Mouse (Mus musculus): ENCODE data around the gene Reps1. TPM values are rescaled to one million over a fixed set of nuclear protein-coding genes. Genes with fewer than 3 reads are reported as not detected.

Reps1 gene
- polyA plus RNA-seq, 1 experiment from 2014 or later, result 10.3 TPM

- Histone ChIP-seq H3K4me1 (ENCODE audit: control insufficient read depth, insufficient read depth, low read length) (peaks cover 18% of the 10 kb centered on the region), H3K27ac (ENCODE audit: low read length) (peak overlapping the region; percentile 36; the same call in 1 of the 2 replicates)
These were observed 15.0 kb downstream of the Reps1 start for GRCm38 (mm10) chr10:18070616-18071015.

GRCm38 (mm10) chr10:18072871-18073270, 17.2 kb downstream of the Reps1 start:
- WGBS, result 47% methylated on average over 3 of the region's 3 CpGs
- ATAC-seq (ENCODE audit: insufficient read depth, low FRiP score), result no peak
- no peaks in the 10 kb centered on the region for H3K27me3 ChIP-seq (ENCODE audit: control insufficient read depth, insufficient read depth, low read length)

More at GRCm38 (mm10) chr10:18070616-18071015, 15.0 kb downstream of the Reps1 start:
- H3K9me3 ChIP-seq (replicated peaks; ENCODE audit: control insufficient read depth, low read length), result no peaks in the 10 kb centered on the region
- ATAC-seq (ENCODE audit: insufficient read depth, low FRiP score), result no peak
- H3K4me2 ChIP-seq (ENCODE audit: low read depth, low read length), result no peak overlapping the region
- no peak overlapping the region for H3K4me3 ChIP-seq (replicated peaks; ENCODE audit: low read length)
- 80% methylated on average over 2 of the region's 2 CpGs for WGBS
- no peaks in the 10 kb centered on the region for H3K27me3 ChIP-seq (ENCODE audit: control insufficient read depth, insufficient read depth, low read length)
- no peak overlapping the region for H3K9ac ChIP-seq (ENCODE audit: low read length)
- H3K36me3 ChIP-seq (ENCODE audit: control insufficient read depth, insufficient read depth, low read length), result no peaks in the 10 kb centered on the region

GRCm38 (mm10) chr10:18074383-18075075, 18.9 kb downstream of the Reps1 start:
- ATAC-seq (ENCODE audit: insufficient read depth, low FRiP score), result no peak
- Histone ChIP-seq H3K9me3 (replicated peaks; ENCODE audit: control insufficient read depth, low read length) (no peaks in the 10 kb centered on the region), H3K36me3 (ENCODE audit: control insufficient read depth, insufficient read depth, low read length) (no peaks in the 10 kb centered on the region), H3K27ac (ENCODE audit: low read length) (no peak overlapping the region), H3K4me2 (ENCODE audit: low read depth, low read length) (no peak overlapping the region), H3K4me1 (ENCODE audit: control insufficient read depth, insufficient read depth, low read length) (no peaks in the 10 kb centered on the region), H3K9ac (ENCODE audit: low read length) (no peak overlapping the region), H3K27me3 (ENCODE audit: control insufficient read depth, insufficient read depth, low read length) (no peaks in the 10 kb centered on the region), H3K4me3 (replicated peaks; ENCODE audit: low read length) (no peak overlapping the region)
- 78% methylated on average over 5 of the region's 5 CpGs for WGBS

More at GRCm38 (mm10) chr10:18072871-18073270, 17.2 kb downstream of the Reps1 start:
- Histone ChIP-seq H3K9me3 (replicated peaks; ENCODE audit: control insufficient read depth, low read length) (no peaks in the 10 kb centered on the region), H3K4me3 (replicated peaks; ENCODE audit: low read length) (no peak overlapping the region), H3K9ac (ENCODE audit: low read length) (no peak overlapping the region), H3K27ac (ENCODE audit: low read length) (no peak overlapping the region), H3K4me2 (ENCODE audit: low read depth, low read length) (no peak overlapping the region), H3K4me1 (ENCODE audit: control insufficient read depth, insufficient read depth, low read length) (peaks cover 11% of the 10 kb centered on the region; the same call in 1 of the 2 replicates), H3K36me3 (ENCODE audit: control insufficient read depth, insufficient read depth, low read length) (no peaks in the 10 kb centered on the region)

GRCm38 (mm10) chr10:18075845-18076244, 20.2 kb downstream of the Reps1 start:
- H3K27me3 ChIP-seq (ENCODE audit: control insufficient read depth, insufficient read depth, low read length), result no peaks in the 10 kb centered on the region
- 69% methylated on average over 6 of the region's 6 CpGs for WGBS
- no peak overlapping the region for H3K9ac ChIP-seq (ENCODE audit: low read length)
- H3K27ac ChIP-seq (ENCODE audit: low read length), result no peak overlapping the region
- ATAC-seq (ENCODE audit: insufficient read depth, low FRiP score), result no peak
- peaks cover under 1% of the 10 kb centered on the region; the same call in 1 of the 2 replicates for H3K4me1 ChIP-seq (ENCODE audit: control insufficient read depth, insufficient read depth, low read length)
- no peaks in the 10 kb centered on the region for H3K36me3 ChIP-seq (ENCODE audit: control insufficient read depth, insufficient read depth, low read length)
- H3K4me3 ChIP-seq (replicated peaks; ENCODE audit: low read length), result no peak overlapping the region
- no peak overlapping the region for H3K4me2 ChIP-seq (ENCODE audit: low read depth, low read length)
- H3K9me3 ChIP-seq (replicated peaks; ENCODE audit: control insufficient read depth, low read length), result no peaks in the 10 kb centered on the region

- Histone ChIP-seq H3K9me3 (replicated peaks; ENCODE audit: control insufficient read depth, low read length) (0 out of 2 replicates have a peak, but pooled peaks cover 2% of the 10 kb centered on the region), H3K27ac (ENCODE audit: low read length) (no peak overlapping the region), H3K4me3 (replicated peaks; ENCODE audit: low read length) (no peak overlapping the region), H3K4me2 (ENCODE audit: low read depth, low read length) (no peak overlapping the region), H3K4me1 (ENCODE audit: control insufficient read depth, insufficient read depth, low read length) (peaks cover 4% of the 10 kb centered on the region), H3K27me3 (ENCODE audit: control insufficient read depth, insufficient read depth, low read length) (no peaks in the 10 kb centered on the region), H3K36me3 (ENCODE audit: control insufficient read depth, insufficient read depth, low read length) (0 out of 2 replicates have a peak, but pooled peaks cover 2% of the 10 kb centered on the region), H3K9ac (ENCODE audit: low read length) (no peak overlapping the region)
- ATAC-seq (ENCODE audit: insufficient read depth, low FRiP score), result no peak
- 73% methylated on average over 1 of the region's 1 CpGs for WGBS
These were observed 25.9 kb downstream of the Reps1 start for GRCm38 (mm10) chr10:18081536-18081935.

GRCm38 (mm10) chr10:18082772-18083171, 27.1 kb downstream of the Reps1 start:
- no peak for ATAC-seq (ENCODE audit: insufficient read depth, low FRiP score)
- Histone ChIP-seq H3K4me1 (ENCODE audit: control insufficient read depth, insufficient read depth, low read length) (peaks cover 4% of the 10 kb centered on the region), H3K9me3 (replicated peaks; ENCODE audit: control insufficient read depth, low read length) (peaks cover 3% of the 10 kb centered on the region; the same call in 1 of the 2 replicates), H3K27ac (ENCODE audit: low read length) (no peak overlapping the region), H3K4me3 (replicated peaks; ENCODE audit: low read length) (no peak overlapping the region), H3K36me3 (ENCODE audit: control insufficient read depth, insufficient read depth, low read length) (0 out of 2 replicates have a peak, but pooled peaks cover 2% of the 10 kb centered on the region), H3K4me2 (ENCODE audit: low read depth, low read length) (no peak overlapping the region), H3K9ac (ENCODE audit: low read length) (no peak overlapping the region), H3K27me3 (ENCODE audit: control insufficient read depth, insufficient read depth, low read length) (no peaks in the 10 kb centered on the region)
- 85% methylated on average over 6 of the region's 6 CpGs for WGBS

GRCm38 (mm10) chr10:18090691-18091090, 35.0 kb downstream of the Reps1 start:
- no peak overlapping the region for H3K4me3 ChIP-seq (replicated peaks; ENCODE audit: low read length)
- ATAC-seq (ENCODE audit: insufficient read depth, low FRiP score), result no peak
- H3K27ac ChIP-seq (ENCODE audit: low read length), result no peak overlapping the region
- H3K4me2 ChIP-seq (ENCODE audit: low read depth, low read length), result no peak overlapping the region
- no peaks in the 10 kb centered on the region for H3K27me3 ChIP-seq (ENCODE audit: control insufficient read depth, insufficient read depth, low read length)
- H3K4me1 ChIP-seq (ENCODE audit: control insufficient read depth, insufficient read depth, low read length), result no peaks in the 10 kb centered on the region
- peaks cover 9% of the 10 kb centered on the region; the same call in 1 of the 2 replicates for H3K36me3 ChIP-seq (ENCODE audit: control insufficient read depth, insufficient read depth, low read length)
- no peak overlapping the region for H3K9ac ChIP-seq (ENCODE audit: low read length)
- peaks cover 3% of the 10 kb centered on the region; the same call in 1 of the 2 replicates for H3K9me3 ChIP-seq (replicated peaks; ENCODE audit: control insufficient read depth, low read length)

- Histone ChIP-seq H3K9me3 (replicated peaks; ENCODE audit: control insufficient read depth, low read length) (no peaks in the 10 kb centered on the region), H3K4me1 (ENCODE audit: control insufficient read depth, insufficient read depth, low read length) (no peaks in the 10 kb centered on the region), H3K4me2 (ENCODE audit: low read depth, low read length) (no peak overlapping the region), H3K27ac (ENCODE audit: low read length) (no peak overlapping the region), H3K27me3 (ENCODE audit: control insufficient read depth, insufficient read depth, low read length) (no peaks in the 10 kb centered on the region), H3K9ac (ENCODE audit: low read length) (no peak overlapping the region), H3K4me3 (replicated peaks; ENCODE audit: low read length) (no peak overlapping the region), H3K36me3 (ENCODE audit: control insufficient read depth, insufficient read depth, low read length) (peaks cover 4% of the 10 kb centered on the region)
- WGBS, result 65% methylated on average over 5 of the region's 5 CpGs
- ATAC-seq (ENCODE audit: insufficient read depth, low FRiP score), result no peak
These were observed 46.5 kb downstream of the Reps1 start for GRCm38 (mm10) chr10:18102166-18102565.

GRCm38 (mm10) chr10:18107471-18107870, 51.8 kb downstream of the Reps1 start:
- Histone ChIP-seq H3K27me3 (ENCODE audit: control insufficient read depth, insufficient read depth, low read length) (no peaks in the 10 kb centered on the region), H3K4me2 (ENCODE audit: low read depth, low read length) (no peak overlapping the region), H3K36me3 (ENCODE audit: control insufficient read depth, insufficient read depth, low read length) (0 out of 2 replicates have a peak, but pooled peaks cover 1% of the 10 kb centered on the region), H3K4me1 (ENCODE audit: control insufficient read depth, insufficient read depth, low read length) (no peaks in the 10 kb centered on the region), H3K9ac (ENCODE audit: low read length) (no peak overlapping the region), H3K27ac (ENCODE audit: low read length) (no peak overlapping the region), H3K4me3 (replicated peaks; ENCODE audit: low read length) (no peak overlapping the region), H3K9me3 (replicated peaks; ENCODE audit: control insufficient read depth, low read length) (no peaks in the 10 kb centered on the region)
- no peak for ATAC-seq (ENCODE audit: insufficient read depth, low FRiP score)
- 73% methylated on average over 5 of the region's 5 CpGs for WGBS

Data from stomach, embryonic 16.5 days (tissue).